ENCODE assay signal across 8 mouse cellular contexts in genomic region chr11:103170494-103171285, GRCm38 (mm10). TPM values are rescaled to one million over a fixed set of nuclear protein-coding genes. Genes with fewer than 3 reads are reported as not detected.
DNase-seq lines count a peak whose midpoint lies in the region; ATAC-seq lines count a peak whose summit lies in the region.

Fmnl1 (plus strand) TSS chr11:103171107.

- peak within 1 kb of the TSS; percentile 59 for H3K9ac ChIP-seq in intestine, embryonic 15.5 days
- peak within 1 kb of the TSS; percentile 40 for H3K9ac ChIP-seq in limb, embryonic 15.5 days

- H3K4me3 ChIP-seq in intestine, embryonic 15.5 days (replicated peaks), result peak within 1 kb of the TSS; percentile 55
- peak within 1 kb of the TSS; percentile 52 for H3K4me3 ChIP-seq in limb, embryonic 15.5 days

- peaks cover 9% of the 10 kb centered on the region for H3K4me1 ChIP-seq in intestine, embryonic 15.5 days (replicated peaks)
- peaks cover 11% of the 10 kb centered on the region for H3K4me1 ChIP-seq in limb, embryonic 15.5 days

- under 1% methylated on average over 83 of the region's 84 CpGs for WGBS in intestine, embryonic 15.5 days
- 1% methylated on average over 56 of the region's 84 CpGs for WGBS in limb, embryonic 15.5 days

- H3K4me2 ChIP-seq in intestine, embryonic 15.5 days (replicated peaks), result peak within 1 kb of the TSS; percentile 97
- H3K4me2 ChIP-seq in limb, embryonic 15.5 days, result peak within 1 kb of the TSS; percentile 96

- H3K27ac ChIP-seq in intestine, embryonic 15.5 days, result no peak within 1 kb of the TSS
- H3K27ac ChIP-seq in limb, embryonic 15.5 days, result no peak within 1 kb of the TSS

- H3K9me3 ChIP-seq in intestine, embryonic 15.5 days, result no peaks in the 10 kb centered on the region
- H3K9me3 ChIP-seq in limb, embryonic 15.5 days, result no peaks in the 10 kb centered on the region

- DNase-seq in gastrocnemius, postnatal 10 days, result peak; percentile 57
- DNase-seq in gastrocnemius, adult 8-10 months (ENCODE audit: low spot score in 2 of 2), result no peak
- peak; percentile 71 for DNase-seq in adrenal gland, postnatal 14 days
- DNase-seq in thymus, postnatal 10 days (ENCODE audit: low spot score in 2 of 2), result peak; percentile 80 to 84

- H3K36me3 ChIP-seq in intestine, embryonic 15.5 days, result no peaks in the 10 kb centered on the region
- no peaks in the 10 kb centered on the region for H3K36me3 ChIP-seq in limb, embryonic 15.5 days

- ATAC-seq in granulocyte monocyte progenitor cell, adult 5-6 weeks (replicated peaks; ENCODE audit: poor library complexity, severe bottlenecking), result peak; percentile 28
- peak; percentile 66 for ATAC-seq in intestine, embryonic 15.5 days
- ATAC-seq in limb, embryonic 15.5 days (ENCODE audit: insufficient number of reproducible peaks, low FRiP score, low TSS enrichment, low read depth), result no peak
- ATAC-seq in monocyte, adult 5-6 weeks (replicated peaks; ENCODE audit: insufficient number of reproducible peaks, low FRiP score, low TSS enrichment, poor library complexity, severe bottlenecking), result no peak

- peaks cover 34% of the 10 kb centered on the region for H3K27me3 ChIP-seq in intestine, embryonic 15.5 days (replicated peaks)
- peaks cover 56% of the 10 kb centered on the region for H3K27me3 ChIP-seq in limb, embryonic 15.5 days

RNA-seq across cellular contexts. Expression of gene Fmnl1, which starts in this region (rescaled TPM):
- total RNA-seq in gastrocnemius, postnatal 10 days (2021), result 1 to 10 TPM; 6.3 to 8.9 TPM
- 1 to 10 TPM; 2.2 to 3.9 (median 3.5) TPM for total RNA-seq in gastrocnemius, adult 8-10 months (2022)
- total RNA-seq in adrenal gland, postnatal 14 days (2021), result 14.4 and 30.4 TPM in 2 replicates
- 58.4 and 94.0 TPM in 2 replicates for total RNA-seq in granulocyte monocyte progenitor cell, adult 5-6 weeks (2014; fragmentation: Nextera tagmentation)
- 21.3 and 31.0 TPM in 2 replicates for total RNA-seq in granulocyte monocyte progenitor cell, adult 5-6 weeks (2017)
- polyA plus RNA-seq in intestine, embryonic 15.5 days (2015; fragmentation: Nextera tagmentation; extraction: Ambion mirVana), result 2.0 and 2.2 TPM in 2 replicates
- 2.4 and 3.0 TPM in 2 replicates for polyA plus RNA-seq in limb, embryonic 15.5 days (2015; fragmentation: Nextera tagmentation; extraction: Ambion mirVana)
- total RNA-seq in monocyte, adult 5-6 weeks (2017), result 189 to 455 TPM (median 252 TPM) in 3 replicates

Comparison
In these comparisons a context has a peak if more than half of its experiments do, and no peak if none do; other contexts are left out.
1. DNase-seq: peak in gastrocnemius, postnatal 10 days (single experiment), adrenal gland, postnatal 14 days (single experiment) and thymus, postnatal 10 days (2 of 2); none in gastrocnemius, adult 8-10 months (0 of 2).
2. ATAC-seq: peak in granulocyte monocyte progenitor cell, adult 5-6 weeks (single experiment) and intestine, embryonic 15.5 days (single experiment); none in limb, embryonic 15.5 days (single experiment) and monocyte, adult 5-6 weeks (single experiment).